Mouse (Mus musculus) lung, postnatal 0 days (tissue): ENCODE results near the gene Ccdc54.

ENCODE experiments used
- CTCF ChIP-seq: IDR thresholded peaks from 2 replicates; pipeline ENCODE4 v1.5.1; 2016; ENCODE audit warnings: antibody characterized with exemption, mild to moderate bottlenecking
- EP300 ChIP-seq: IDR thresholded peaks from 2 replicates; pipeline ENCODE4 v1.6.1; 2016; ENCODE audit warnings: antibody characterized with exemption, mild to moderate bottlenecking, control low read depth

DNA sequence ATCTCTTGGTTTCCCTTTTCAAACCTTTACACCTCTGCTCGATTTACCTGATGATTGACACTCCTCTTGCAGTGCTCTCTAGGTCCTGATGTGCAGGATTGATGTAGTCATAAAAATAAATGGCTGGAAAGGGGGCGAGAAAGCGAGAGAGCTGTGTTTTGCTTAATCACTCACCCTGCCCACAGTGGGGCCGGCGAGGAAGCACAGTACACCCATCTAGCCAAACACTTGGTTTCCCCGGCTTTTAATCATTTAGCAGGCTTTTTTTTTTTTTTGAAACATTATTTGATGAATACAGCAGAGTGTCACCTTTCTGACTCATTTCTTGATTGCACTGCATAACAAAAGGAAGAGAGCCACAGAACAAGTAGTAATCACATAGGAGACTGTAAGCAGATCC, 5.7 kb upstream of the Ccdc54 start:
- no peak for TF ChIP-seq CTCF
- no peak for TF ChIP-seq EP300
